In the genomic region with DNA sequence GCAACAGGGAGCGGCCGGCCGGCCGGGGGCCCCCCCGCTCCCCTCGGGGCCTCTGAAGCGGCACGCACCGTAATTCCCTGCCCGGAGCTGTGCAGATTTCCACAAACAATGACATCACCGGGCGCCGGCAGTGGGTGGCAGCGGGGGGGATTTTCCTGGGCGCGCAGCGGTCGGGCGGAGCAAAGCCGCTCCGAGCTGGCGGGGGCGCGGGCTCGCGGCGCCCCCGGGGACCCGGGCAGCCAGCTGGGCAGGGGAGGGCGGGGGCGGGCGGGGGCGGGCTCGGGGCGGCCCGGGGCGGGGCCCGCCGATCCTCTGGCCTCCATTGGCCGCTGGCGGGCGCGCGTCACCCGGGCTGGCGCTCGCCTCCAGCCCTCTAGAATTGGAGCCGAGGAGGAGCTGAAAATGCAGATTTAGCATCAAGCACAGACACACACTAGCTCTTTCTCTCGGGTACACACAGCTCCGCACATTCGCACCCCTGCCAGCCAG, we compare ENCODE assay signal across 8 mouse cellular contexts. TPM values are rescaled to one million over a fixed set of nuclear protein-coding genes. Genes with fewer than 3 reads are reported as not detected.
DNase-seq lines count a peak whose midpoint lies in the region; ATAC-seq and TF ChIP-seq lines count a peak whose summit lies in the region.

Gene Pcsk2 (plus strand): TSS at position 399 of the 489 bp plus-strand sequence.

- no peaks in the 10 kb centered on the region for H3K9me3 ChIP-seq in forebrain, embryonic 10.5 days
- no peaks in the 10 kb centered on the region for H3K9me3 ChIP-seq in heart, embryonic 16.5 days (replicated peaks; ENCODE audit: control insufficient read depth, low read length)
- no peaks in the 10 kb centered on the region for H3K9me3 ChIP-seq in midbrain, embryonic 12.5 days
- no peaks in the 10 kb centered on the region for H3K9me3 ChIP-seq in stomach, embryonic 16.5 days (replicated peaks; ENCODE audit: control insufficient read depth, low read length)

- H3K27me3 ChIP-seq in forebrain, embryonic 10.5 days (ENCODE audit: poor library complexity, severe bottlenecking): peaks cover 55% of the 10 kb centered on the region
- peaks cover 51% of the 10 kb centered on the region for H3K27me3 ChIP-seq in heart, embryonic 16.5 days (ENCODE audit: control insufficient read depth, insufficient read depth, low read length)
- H3K27me3 ChIP-seq in midbrain, embryonic 12.5 days: peaks cover 29% of the 10 kb centered on the region
- H3K27me3 ChIP-seq in stomach, embryonic 16.5 days (ENCODE audit: control insufficient read depth, insufficient read depth, low read length): peaks cover 26% of the 10 kb centered on the region

- intact Hi-C loops in left cerebral cortex, adult 2 months (cut with DNase I): loop anchor here (2.0 to 5.0 kb wide), 9 partner anchors 73 to 431 kb away; no protein-coding TSS in a partner anchor

- H3K9ac ChIP-seq in heart, embryonic 16.5 days (ENCODE audit: low read length): no peak within 1 kb of the TSS
- peak within 1 kb of the TSS; percentile 68 for H3K9ac ChIP-seq in midbrain, embryonic 12.5 days (replicated peaks)
- H3K9ac ChIP-seq in stomach, embryonic 16.5 days (ENCODE audit: low read length): no peak within 1 kb of the TSS

- DNase-seq in MN1 (ENCODE audit: low spot score): peak; percentile 56
- peak; percentile 97 for DNase-seq in brain, adult 2 months (ENCODE audit: low read depth, low spot score)
- DNase-seq in forebrain, embryonic 10.5 days (ENCODE audit: extremely low spot score, low spot score): peak; percentile 68
- DNase-seq in left cerebral cortex, adult 2 months (ENCODE audit: extremely low spot score in 1 of 2, low spot score in 2 of 2): peak; percentile 84 to 85
- DNase-seq in thymus, postnatal 25 days: no peak

- peak within 1 kb of the TSS; percentile 83 for H3K27ac ChIP-seq in forebrain, embryonic 10.5 days
- no peak within 1 kb of the TSS for H3K27ac ChIP-seq in heart, embryonic 16.5 days (ENCODE audit: low read length)
- H3K27ac ChIP-seq in left cerebral cortex, adult 2 months: peak within 1 kb of the TSS; percentile 97
- peak within 1 kb of the TSS; percentile 88 for H3K27ac ChIP-seq in midbrain, embryonic 12.5 days (replicated peaks)
- H3K27ac ChIP-seq in stomach, embryonic 16.5 days (ENCODE audit: low read length): no peak within 1 kb of the TSS

- WGBS in forebrain, embryonic 10.5 days: under 1% methylated on average over 51 of the region's 51 CpGs
- WGBS in heart, embryonic 16.5 days: 0% methylated on average over 28 of the region's 51 CpGs
- WGBS in midbrain, embryonic 12.5 days: under 1% methylated on average over 31 of the region's 51 CpGs
- under 1% methylated on average over 43 of the region's 51 CpGs for WGBS in stomach, embryonic 16.5 days

- no peak; the same call in 1 of the 2 replicates for TF ChIP-seq CTCF in left cerebral cortex, adult 2 months (IDR thresholded peaks at IDR 0.05)

- no peaks in the 10 kb centered on the region for H3K36me3 ChIP-seq in forebrain, embryonic 10.5 days (replicated peaks)
- H3K36me3 ChIP-seq in heart, embryonic 16.5 days (ENCODE audit: control insufficient read depth, insufficient read depth): no peaks in the 10 kb centered on the region
- H3K36me3 ChIP-seq in midbrain, embryonic 12.5 days: no peaks in the 10 kb centered on the region
- no peaks in the 10 kb centered on the region for H3K36me3 ChIP-seq in stomach, embryonic 16.5 days (ENCODE audit: control insufficient read depth, insufficient read depth, low read length)

- peak within 1 kb of the TSS; percentile 76 for H3K4me2 ChIP-seq in heart, embryonic 16.5 days (ENCODE audit: low read depth, low read length)
- H3K4me2 ChIP-seq in midbrain, embryonic 12.5 days (replicated peaks): peak within 1 kb of the TSS; percentile 73
- peak within 1 kb of the TSS; percentile 63 for H3K4me2 ChIP-seq in stomach, embryonic 16.5 days (ENCODE audit: low read depth, low read length)

- peak; percentile 49 for ATAC-seq in heart, embryonic 16.5 days (replicated peaks; ENCODE audit: extremely low read depth, insufficient read depth, low FRiP score)
- ATAC-seq in midbrain, embryonic 12.5 days (ENCODE audit: low FRiP score, low read depth): peak; percentile 96
- ATAC-seq in stomach, embryonic 16.5 days (ENCODE audit: insufficient read depth, low FRiP score): peak; percentile 93

- peak within 1 kb of the TSS; percentile 57 for H3K4me3 ChIP-seq in forebrain, embryonic 10.5 days
- H3K4me3 ChIP-seq in heart, embryonic 16.5 days (ENCODE audit: low read length): peak within 1 kb of the TSS; percentile 51
- peak within 1 kb of the TSS; percentile 65 for H3K4me3 ChIP-seq in left cerebral cortex, adult 2 months
- peak within 1 kb of the TSS; percentile 59 for H3K4me3 ChIP-seq in midbrain, embryonic 12.5 days
- peak within 1 kb of the TSS; percentile 41 for H3K4me3 ChIP-seq in stomach, embryonic 16.5 days (replicated peaks; ENCODE audit: low read length)

- peaks cover 26% of the 10 kb centered on the region for H3K4me1 ChIP-seq in forebrain, embryonic 10.5 days
- H3K4me1 ChIP-seq in heart, embryonic 16.5 days (ENCODE audit: control insufficient read depth, insufficient read depth, low read length): 0 out of 2 replicates have a peak, but pooled peaks cover 6% of the 10 kb centered on the region
- peaks cover 17% of the 10 kb centered on the region for H3K4me1 ChIP-seq in midbrain, embryonic 12.5 days
- peaks cover 4% of the 10 kb centered on the region; the same call in 1 of the 2 replicates for H3K4me1 ChIP-seq in stomach, embryonic 16.5 days (ENCODE audit: control insufficient read depth, insufficient read depth, low read length)

RNA-seq across cellular contexts. Expression of gene Pcsk2, which starts in this region (rescaled TPM):
- polyA plus RNA-seq in forebrain, embryonic 10.5 days (2016; fragmentation: Nextera tagmentation; extraction: Ambion mirVana): 0.48 and 0.86 TPM in 2 replicates
- polyA plus RNA-seq in heart, embryonic 16.5 days (2015; fragmentation: Nextera tagmentation; extraction: Ambion mirVana): 0.05 and 0.09 TPM in 2 replicates
- total RNA-seq in left cerebral cortex, adult 2 months (2021): 100 to 1,000 TPM; 266 to 279 TPM
- polyA plus RNA-seq in midbrain, embryonic 12.5 days (2016; fragmentation: Nextera tagmentation; extraction: Ambion mirVana): 12.7 and 14.3 TPM in 2 replicates
- 2.3 and 2.8 TPM in 2 replicates for polyA plus RNA-seq in stomach, embryonic 16.5 days (2015; fragmentation: Nextera tagmentation; extraction: Ambion mirVana)

Comparison
In these comparisons a context has a peak if more than half of its experiments do, and no peak if none do; other contexts are left out.
1. Peak in DNase-seq, H3K4me3 ChIP-seq and H3K27ac ChIP-seq in forebrain, embryonic 10.5 days; RNA of the gene not detected or under 1 TPM.
2. Peak in ATAC-seq, H3K4me3 ChIP-seq and H3K4me2 ChIP-seq in heart, embryonic 16.5 days; RNA of the gene not detected or under 1 TPM.
3. H3K27ac ChIP-seq: peak in left cerebral cortex, adult 2 months (single experiment) and midbrain, embryonic 12.5 days (single experiment); none in heart, embryonic 16.5 days (single experiment) and stomach, embryonic 16.5 days (single experiment).
4. Peak in every context shown above with its lines, with median percentiles within 50 percentile points of each other: H3K4me3 ChIP-seq, ATAC-seq and H3K4me2 ChIP-seq.